Mouse (Mus musculus): Measurements from ENCODE around the gene Esf1. TPM values are rescaled to one million over a fixed set of nuclear protein-coding genes. Genes with fewer than 3 reads are reported as not detected.
A peak's percentile ranks its signal among the peaks of the same experiment; 100 is the strongest.

Esf1 gene
- polyA plus RNA-seq (2014; fragmentation: Nextera tagmentation; extraction: Ambion mirVana) = 28.0 and 28.1 TPM in 2 replicates

- peak within 1 kb of the TSS; percentile 82 for H3K4me3 ChIP-seq (ENCODE audit: low read depth, low read length)
- ATAC-seq (ENCODE audit: insufficient read depth) = peak; percentile 99
- WGBS = 0% methylated on average over 43 of the region's 43 CpGs
Measured at GRCm38 (mm10) chr2:140170127-140170802, at the start of gene Esf1, which contains the start of gene Ndufaf5. Gene Esf1 (minus strand): TSS chr2:140170564. Gene Ndufaf5 (plus strand): TSS chr2:140170649.

GRCm38 (mm10) chr2:140215965-140216364 lies 45.6 kb upstream of the Esf1 start:
- H3K4me3 ChIP-seq (ENCODE audit: low read depth, low read length) = no peak overlapping the region
- no peak overlapping the region for H3K9ac ChIP-seq
- TF ChIP-seq CTCF (IDR thresholded peaks at IDR 0.05; ENCODE audit: low read depth) = no peak
- no peaks in the 10 kb centered on the region for H3K4me1 ChIP-seq (ENCODE audit: insufficient read depth)
- H3K36me3 ChIP-seq (ENCODE audit: insufficient read depth) = no peaks in the 10 kb centered on the region
- H3K9me3 ChIP-seq (ENCODE audit: low read depth, low read length) = no peaks in the 10 kb centered on the region
- ATAC-seq (ENCODE audit: insufficient read depth) = no peak
- WGBS = 71% methylated on average over 1 of the region's 1 CpGs
- no peak overlapping the region for H3K4me2 ChIP-seq
- H3K27ac ChIP-seq (ENCODE audit: low read depth) = no peak overlapping the region
- H3K27me3 ChIP-seq (ENCODE audit: insufficient read depth, low read length) = no peaks in the 10 kb centered on the region
- peak; percentile 17 for DNase-seq

More at GRCm38 (mm10) chr2:140170127-140170802, at the start of gene Esf1, which contains the start of gene Ndufaf5:
- Histone ChIP-seq H3K9me3 (ENCODE audit: low read depth, low read length) (no peaks in the 10 kb centered on the region), H3K9ac (peak within 1 kb of the TSS; percentile 92), H3K27ac (ENCODE audit: low read depth) (peak within 1 kb of the TSS; percentile 58; the same call in 1 of the 2 replicates), H3K27me3 (ENCODE audit: insufficient read depth, low read length) (no peaks in the 10 kb centered on the region), H3K4me1 (ENCODE audit: insufficient read depth) (peaks cover 7% of the 10 kb centered on the region), H3K36me3 (ENCODE audit: insufficient read depth) (peaks cover 24% of the 10 kb centered on the region), H3K4me2 (peak within 1 kb of the TSS; percentile 77)
- no peak for TF ChIP-seq CTCF (IDR thresholded peaks at IDR 0.05; ENCODE audit: low read depth)
- peak; percentile 99 for DNase-seq

DNA sequence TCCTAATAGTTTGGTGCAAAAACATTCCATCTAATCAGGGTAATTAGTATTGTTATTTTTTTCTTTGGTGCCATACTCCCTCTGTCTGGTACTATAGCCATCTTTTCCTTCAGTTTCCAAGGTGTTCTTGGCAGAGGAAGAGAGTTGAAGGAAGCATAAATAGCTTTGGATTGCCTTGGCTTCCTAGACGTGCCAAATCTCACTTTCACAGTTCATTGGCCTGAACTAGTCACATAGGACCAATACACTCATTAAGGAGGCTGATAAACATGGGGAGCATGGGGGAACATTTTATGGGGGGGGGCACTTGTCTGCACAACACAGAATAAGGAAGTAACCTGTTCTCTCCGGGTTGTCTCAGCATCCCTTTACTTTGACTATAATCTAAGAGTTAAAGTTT lies 45.1 kb upstream of the Esf1 start:
- TF ChIP-seq CTCF (IDR thresholded peaks at IDR 0.05; ENCODE audit: low read depth) = no peak
- no peaks in the 10 kb centered on the region for H3K4me1 ChIP-seq (ENCODE audit: insufficient read depth)
- DNase-seq (no peak), ATAC-seq (ENCODE audit: insufficient read depth) (no peak)
- H3K9ac ChIP-seq = no peak overlapping the region
- 55% methylated on average over 2 of the region's 2 CpGs for WGBS
- no peaks in the 10 kb centered on the region for H3K27me3 ChIP-seq (ENCODE audit: insufficient read depth, low read length)
- no peaks in the 10 kb centered on the region for H3K36me3 ChIP-seq (ENCODE audit: insufficient read depth)
- no peak overlapping the region for H3K27ac ChIP-seq (ENCODE audit: low read depth)
- H3K9me3 ChIP-seq (ENCODE audit: low read depth, low read length) = no peaks in the 10 kb centered on the region
- no peak overlapping the region for H3K4me2 ChIP-seq
- H3K4me3 ChIP-seq (ENCODE audit: low read depth, low read length) = no peak overlapping the region

DNA sequence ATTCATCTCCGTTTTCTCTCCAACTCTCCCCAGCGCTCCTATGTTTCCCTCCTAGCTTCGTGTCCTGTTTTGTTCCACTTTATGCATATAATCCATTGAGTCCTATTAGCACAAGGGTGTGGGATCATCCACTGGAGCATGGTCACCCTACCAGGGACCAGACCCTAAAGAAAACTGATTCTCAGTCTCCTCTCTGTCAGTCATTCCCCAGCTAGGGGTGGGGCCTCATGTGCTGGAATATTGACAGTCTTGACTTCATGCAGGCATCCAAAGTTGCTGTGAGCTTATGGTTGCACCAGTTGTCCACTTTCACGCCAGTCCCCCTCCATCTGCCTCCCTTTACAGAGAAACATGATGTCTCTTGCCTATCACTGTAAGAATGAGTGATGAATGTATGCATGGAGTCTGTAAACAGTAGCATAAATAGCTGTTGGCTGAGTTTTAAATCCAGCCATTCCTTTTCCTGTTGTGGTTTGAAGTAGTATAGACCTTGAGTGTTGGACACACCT lies 44.2 kb upstream of the Esf1 start:
- Histone ChIP-seq H3K4me1 (ENCODE audit: insufficient read depth) (no peaks in the 10 kb centered on the region), H3K27me3 (ENCODE audit: insufficient read depth, low read length) (no peaks in the 10 kb centered on the region), H3K9ac (no peak overlapping the region), H3K4me3 (ENCODE audit: low read depth, low read length) (no peak overlapping the region), H3K27ac (ENCODE audit: low read depth) (no peak overlapping the region), H3K9me3 (ENCODE audit: low read depth, low read length) (no peaks in the 10 kb centered on the region), H3K4me2 (no peak overlapping the region), H3K36me3 (ENCODE audit: insufficient read depth) (no peaks in the 10 kb centered on the region)
- WGBS = 83% methylated on average over 4 of the region's 4 CpGs
- DNase-seq = no peak
- no peak for ATAC-seq (ENCODE audit: insufficient read depth)
- TF ChIP-seq CTCF (IDR thresholded peaks at IDR 0.05; ENCODE audit: low read depth) = no peak

- TF ChIP-seq CTCF (IDR thresholded peaks at IDR 0.05; ENCODE audit: low read depth) = no peak
- no peak overlapping the region for H3K27ac ChIP-seq (ENCODE audit: low read depth)
- no peak overlapping the region for H3K4me2 ChIP-seq
- H3K9ac ChIP-seq = no peak overlapping the region
- no peaks in the 10 kb centered on the region for H3K27me3 ChIP-seq (ENCODE audit: insufficient read depth, low read length)
- H3K4me1 ChIP-seq (ENCODE audit: insufficient read depth) = no peaks in the 10 kb centered on the region
- no peak for ATAC-seq (ENCODE audit: insufficient read depth)
- H3K36me3 ChIP-seq (ENCODE audit: insufficient read depth) = peaks cover 35% of the 10 kb centered on the region
- no peaks in the 10 kb centered on the region for H3K9me3 ChIP-seq (ENCODE audit: low read depth, low read length)
- 88% methylated on average over 7 of the region's 7 CpGs for WGBS
- no peak overlapping the region for H3K4me3 ChIP-seq (ENCODE audit: low read depth, low read length)
- DNase-seq = no peak
Measured at GRCm38 (mm10) chr2:140203756-140204155, 33.4 kb upstream of the Esf1 start.

GRCm38 (mm10) chr2:140202573-140202972 lies 32.2 kb upstream of the Esf1 start:
- H3K4me2 ChIP-seq = no peak overlapping the region
- H3K27ac ChIP-seq (ENCODE audit: low read depth) = no peak overlapping the region
- no peaks in the 10 kb centered on the region for H3K4me1 ChIP-seq (ENCODE audit: insufficient read depth)
- DNase-seq (no peak), ATAC-seq (ENCODE audit: insufficient read depth) (no peak)
- no peaks in the 10 kb centered on the region for H3K9me3 ChIP-seq (ENCODE audit: low read depth, low read length)
- H3K9ac ChIP-seq = no peak overlapping the region
- no peaks in the 10 kb centered on the region for H3K27me3 ChIP-seq (ENCODE audit: insufficient read depth, low read length)
- H3K36me3 ChIP-seq (ENCODE audit: insufficient read depth) = peaks cover 40% of the 10 kb centered on the region
- 85% methylated on average over 5 of the region's 5 CpGs for WGBS
- H3K4me3 ChIP-seq (ENCODE audit: low read depth, low read length) = no peak overlapping the region
- no peak for TF ChIP-seq CTCF (IDR thresholded peaks at IDR 0.05; ENCODE audit: low read depth)

GRCm38 (mm10) chr2:140200713-140201112 lies 30.3 kb upstream of the Esf1 start:
- no peaks in the 10 kb centered on the region for H3K9me3 ChIP-seq (ENCODE audit: low read depth, low read length)
- 58% methylated on average over 2 of the region's 2 CpGs for WGBS
- no peaks in the 10 kb centered on the region for H3K4me1 ChIP-seq (ENCODE audit: insufficient read depth)
- ATAC-seq (ENCODE audit: insufficient read depth) (no peak), DNase-seq (peak; percentile 34)
- peaks cover 39% of the 10 kb centered on the region for H3K36me3 ChIP-seq (ENCODE audit: insufficient read depth)
- H3K27me3 ChIP-seq (ENCODE audit: insufficient read depth, low read length) = no peaks in the 10 kb centered on the region
- TF ChIP-seq CTCF (IDR thresholded peaks at IDR 0.05; ENCODE audit: low read depth) = peak; percentile 28
- H3K9ac ChIP-seq = no peak overlapping the region
- no peak overlapping the region for H3K4me3 ChIP-seq (ENCODE audit: low read depth, low read length)
- H3K27ac ChIP-seq (ENCODE audit: low read depth) = no peak overlapping the region
- H3K4me2 ChIP-seq = no peak overlapping the region
